Mouse (Mus musculus) lung, embryonic 16.5 days (tissue): ENCODE measurements around the gene Heatr5a. TPM values are rescaled to one million over a fixed set of nuclear protein-coding genes. Genes with fewer than 3 reads are reported as not detected.

Experiments
- ATAC-seq: fragments of 200-750 bp; cut with Nextera tagmentation; 2 replicates; pipeline ENCODE4 v1.8.0; 2017; ENCODE audit warnings: low read depth, mild to moderate bottlenecking, moderate library complexity
- H3K27ac ChIP-seq: fragments of 300-500 bp; sonication (generic); 2 replicates; pipeline ENCODE4 v1.5.1; 2014; ENCODE audit warnings: mild to moderate bottlenecking, control low read depth, low read length
- H3K27me3 ChIP-seq: fragments of 300-500 bp; sonication (generic); 2 replicates; pipeline ENCODE4 v1.6.1; 2014; ENCODE audit warnings: low read depth, low read length, mixed read lengths; ENCODE audit not compliant: control insufficient read depth, insufficient read depth
- H3K36me3 ChIP-seq: fragments of 300-500 bp; sonication (generic); 2 replicates; pipeline ENCODE4 v1.6.1; 2014; ENCODE audit warnings: low read length; ENCODE audit not compliant: control insufficient read depth, insufficient read depth
- H3K4me1 ChIP-seq: fragments of 300-500 bp; sonication (generic); replicated peaks from 2 replicates; pipeline ENCODE4 v1.6.1; 2014; ENCODE audit warnings: low read length, mixed read lengths; ENCODE audit not compliant: control insufficient read depth, insufficient read depth
- H3K4me2 ChIP-seq: fragments of 300-500 bp; sonication (generic); 2 replicates; pipeline ENCODE4 v1.6.1; 2014; ENCODE audit warnings: low read depth, low read length, control low read depth
- H3K4me3 ChIP-seq: fragments of 300-500 bp; sonication (generic); 2 replicates; pipeline ENCODE4 v1.5.1; 2014; ENCODE audit warnings: mild to moderate bottlenecking, low read length, control low read depth
- H3K9ac ChIP-seq: fragments of 300-500 bp; sonication (generic); 2 replicates; pipeline ENCODE4 v1.6.1; 2014; ENCODE audit warnings: low read length, control low read depth
- H3K9me3 ChIP-seq: fragments of 300-500 bp; sonication (generic); 2 replicates; pipeline ENCODE4 v1.6.1; 2016; ENCODE audit warnings: low read length; ENCODE audit not compliant: control insufficient read depth
- WGBS: fragments of 180-500 bp; shearing (Covaris S2); extraction: QIAGEN DNeasy Blood & Tissue Kit; methylation state at CpG from one replicate; pipeline ENCODE4 v1.1.7; 2014; 5-methylcytosine and 5-hydroxymethylcytosine counted together
- polyA plus RNA-seq: library from polyadenylated mRNA; unstranded; fragments of >200 nt; fragmentation: Nextera tagmentation; extraction: Ambion mirVana; gene quantifications from 2 replicates; pipeline ENCODE4 v1.2.1, GENCODE M21; 2015

The Heatr5a gene
- polyA plus RNA-seq, 1 experiment from 2014 or later: 14.9 TPM

DNA sequence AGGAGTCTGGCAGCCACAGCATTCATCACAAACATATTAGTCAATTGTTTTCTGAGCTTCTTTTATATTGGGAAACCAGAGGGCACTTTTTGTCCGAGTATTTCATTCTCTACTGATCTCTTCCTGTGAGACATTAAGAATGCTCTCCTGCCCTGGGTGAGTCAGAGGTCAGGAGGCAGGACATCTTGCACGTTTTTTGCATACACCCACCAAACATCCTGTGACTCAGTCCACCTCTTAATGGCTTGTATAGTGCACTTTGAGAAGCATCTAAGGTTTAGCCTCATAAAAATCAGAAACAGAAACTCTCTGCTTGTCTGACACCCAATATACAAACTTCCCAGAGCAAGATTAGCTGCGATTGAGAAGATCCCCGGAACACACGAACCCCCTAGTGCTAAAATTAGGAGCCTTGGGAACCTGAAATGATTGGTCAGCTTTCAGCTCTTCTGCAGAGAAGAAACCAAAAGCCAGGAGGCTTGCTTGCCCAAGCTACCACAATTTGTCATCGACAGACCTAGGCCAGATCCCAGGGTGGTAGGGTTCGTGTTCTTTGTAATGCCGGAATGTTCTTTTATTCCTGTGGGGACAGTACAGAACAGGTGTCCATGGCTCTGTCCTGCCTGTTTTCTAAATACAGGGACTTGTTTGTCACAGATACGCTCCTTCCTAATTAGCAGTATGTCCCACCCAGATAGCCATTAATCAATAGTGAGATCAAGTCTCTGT, 105.9 kb downstream of the Heatr5a start:
- H3K4me3 ChIP-seq: no peak overlapping the region
- H3K9me3 ChIP-seq: no peaks in the 10 kb centered on the region
- no peak for ATAC-seq
- no peak overlapping the region for H3K27ac ChIP-seq
- peaks cover 9% of the 10 kb centered on the region for H3K4me1 ChIP-seq
- no peak overlapping the region for H3K9ac ChIP-seq
- no peaks in the 10 kb centered on the region for H3K27me3 ChIP-seq
- 48% methylated on average over 9 of the region's 9 CpGs for WGBS
- no peak overlapping the region for H3K4me2 ChIP-seq
- no peaks in the 10 kb centered on the region for H3K36me3 ChIP-seq

DNA sequence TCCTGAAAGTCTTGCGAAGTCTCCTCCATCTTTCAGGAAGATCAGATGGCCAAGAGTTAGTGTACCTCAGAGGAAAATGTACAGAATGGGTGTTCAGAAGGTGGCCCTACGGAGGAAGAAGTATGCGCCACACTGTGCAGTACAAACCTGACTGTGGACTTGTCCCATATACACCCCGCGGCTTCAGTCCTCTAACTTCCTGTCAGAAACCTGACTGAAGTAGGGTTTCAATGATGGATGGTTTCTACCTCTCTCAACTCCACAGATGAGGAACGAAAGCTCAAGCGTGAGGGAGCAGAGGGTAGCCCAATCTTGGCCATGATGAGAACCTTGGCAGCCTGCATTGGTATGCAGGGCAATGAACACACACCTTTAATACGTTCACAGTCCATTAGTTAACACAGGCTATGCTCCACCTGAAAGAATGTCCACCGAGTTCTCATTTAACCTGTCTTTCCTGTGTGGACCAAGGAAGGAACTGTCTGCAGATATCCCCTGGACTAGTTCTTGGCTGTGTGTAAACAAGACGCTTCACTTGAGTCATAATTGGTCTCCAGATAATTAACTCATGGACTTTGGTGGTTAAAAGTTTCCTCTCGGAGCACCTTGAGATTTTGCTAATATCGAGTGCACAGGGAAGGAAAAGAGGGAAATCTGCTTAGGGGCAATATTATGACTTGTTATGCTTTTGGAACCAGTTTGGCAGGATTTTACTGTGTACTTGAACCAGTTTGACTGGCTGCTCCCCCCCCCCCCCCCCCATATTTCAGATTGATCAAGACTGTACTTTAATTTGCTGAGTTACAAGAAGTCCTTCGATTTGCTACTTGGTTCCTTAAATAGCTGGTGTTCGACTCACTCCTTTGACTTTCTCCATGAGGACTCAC, 107.8 kb downstream of the Heatr5a start:
- Histone ChIP-seq H3K36me3 (no peaks in the 10 kb centered on the region), H3K4me3 (no peak overlapping the region), H3K4me2 (no peak overlapping the region), H3K9me3 (no peaks in the 10 kb centered on the region), H3K27ac (no peak overlapping the region), H3K4me1 (peaks cover 9% of the 10 kb centered on the region), H3K27me3 (no peaks in the 10 kb centered on the region), H3K9ac (no peak overlapping the region)
- no peak for ATAC-seq
- WGBS: 70% methylated on average over 14 of the region's 14 CpGs

DNA sequence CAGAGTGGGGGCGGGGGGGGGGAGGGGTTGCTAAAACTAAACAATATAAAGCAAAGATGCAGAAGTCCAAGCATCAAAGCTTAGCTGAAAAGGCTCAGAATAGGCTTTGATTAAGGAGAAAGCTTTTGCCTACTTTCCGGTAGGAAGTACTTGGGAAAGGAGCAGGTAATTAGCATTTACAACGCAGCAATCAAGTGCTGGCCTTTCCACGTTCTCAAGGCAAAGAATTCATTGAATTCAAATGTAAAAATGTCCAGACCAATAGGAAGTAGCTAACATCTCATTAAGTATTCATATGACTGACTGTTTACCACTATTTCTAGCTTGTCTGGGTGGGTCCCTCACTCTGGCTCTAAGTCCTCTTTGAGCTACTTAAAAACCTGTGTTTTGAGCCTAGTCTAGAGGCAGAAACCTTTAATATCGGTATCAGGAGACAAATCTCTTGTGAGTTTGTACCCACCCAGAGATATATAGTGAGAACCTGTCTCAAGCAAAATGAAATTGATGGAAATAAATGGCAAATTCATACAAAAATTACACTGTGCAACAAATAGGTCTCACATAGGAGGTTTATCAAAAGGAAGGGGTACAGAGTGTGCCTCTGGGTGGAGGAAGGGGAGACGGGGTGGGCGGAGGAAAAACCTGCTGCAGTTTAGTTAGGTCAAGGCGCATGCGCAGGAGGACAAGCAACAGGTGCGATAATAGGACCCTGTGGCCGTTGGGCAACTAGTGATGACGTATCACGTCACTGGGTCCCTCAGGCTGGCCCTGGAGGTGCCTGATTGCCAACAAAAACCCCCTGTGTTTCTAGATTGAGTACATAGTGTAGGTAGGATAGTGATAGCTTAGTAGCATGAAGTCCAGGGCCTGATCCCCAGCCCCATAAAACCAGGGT, 112.7 kb downstream of the Heatr5a start:
- no peak overlapping the region for H3K4me2 ChIP-seq
- H3K9ac ChIP-seq: no peak overlapping the region
- H3K27ac ChIP-seq: no peak overlapping the region
- no peaks in the 10 kb centered on the region for H3K27me3 ChIP-seq
- no peak for ATAC-seq
- no peaks in the 10 kb centered on the region for H3K4me1 ChIP-seq
- no peaks in the 10 kb centered on the region for H3K9me3 ChIP-seq
- no peak overlapping the region for H3K4me3 ChIP-seq
- 75% methylated on average over 13 of the region's 13 CpGs for WGBS
- no peaks in the 10 kb centered on the region for H3K36me3 ChIP-seq

DNA sequence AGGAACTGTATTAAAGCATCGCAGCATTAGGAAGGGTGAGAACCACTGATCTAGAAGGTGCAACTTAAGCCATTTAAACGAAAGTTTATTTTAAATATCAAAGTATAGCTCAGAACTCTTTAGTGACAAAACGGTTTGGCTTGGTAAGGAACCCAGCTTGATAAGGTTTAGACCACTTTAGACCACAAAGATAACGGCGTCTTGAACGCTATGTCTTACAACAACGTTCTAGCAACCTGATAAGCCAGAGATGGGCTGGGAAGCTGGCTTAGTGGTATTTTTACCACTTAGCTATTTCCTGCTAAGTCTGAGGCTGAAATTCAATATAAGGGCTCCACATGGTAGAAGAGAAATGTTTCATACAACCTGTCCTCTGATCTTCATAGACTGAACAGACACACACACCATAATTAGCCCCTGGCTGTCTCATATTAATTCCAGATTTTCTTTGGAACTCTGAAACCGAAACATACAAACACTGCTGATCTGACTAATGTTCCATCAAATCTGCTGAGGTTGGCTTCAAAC, 114.3 kb downstream of the Heatr5a start:
- no peaks in the 10 kb centered on the region for H3K4me1 ChIP-seq
- H3K27me3 ChIP-seq: no peaks in the 10 kb centered on the region
- no peak overlapping the region for H3K9ac ChIP-seq
- 75% methylated on average over 8 of the region's 8 CpGs for WGBS
- H3K27ac ChIP-seq: no peak overlapping the region
- no peak for ATAC-seq
- no peak overlapping the region for H3K4me2 ChIP-seq
- no peak overlapping the region for H3K4me3 ChIP-seq
- no peaks in the 10 kb centered on the region for H3K36me3 ChIP-seq
- no peaks in the 10 kb centered on the region for H3K9me3 ChIP-seq

DNA sequence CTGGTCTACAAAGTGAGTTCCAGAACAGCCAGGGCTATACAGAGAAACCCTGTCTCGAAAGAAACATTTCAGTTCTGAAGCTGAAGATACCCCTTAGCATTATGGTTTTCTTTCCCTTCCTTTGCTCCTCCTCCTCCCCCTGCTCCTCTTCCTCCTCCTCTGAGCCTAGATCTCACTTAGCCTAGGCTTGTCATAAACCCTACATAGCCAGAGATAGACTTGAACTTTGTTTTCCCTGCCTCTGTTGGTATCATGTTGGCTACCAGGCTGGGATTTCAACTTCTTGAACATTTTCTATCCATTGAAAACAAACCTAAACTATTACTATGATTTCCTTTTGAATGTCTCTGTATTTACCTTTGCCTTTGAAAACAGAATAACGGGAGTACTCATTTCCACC, 115.2 kb downstream of the Heatr5a start:
- no peaks in the 10 kb centered on the region for H3K4me1 ChIP-seq
- no peak overlapping the region for H3K4me3 ChIP-seq
- no peak overlapping the region for H3K27ac ChIP-seq
- no peak overlapping the region for H3K4me2 ChIP-seq
- no peak overlapping the region for H3K9ac ChIP-seq
- H3K9me3 ChIP-seq: no peaks in the 10 kb centered on the region
- WGBS: 91% methylated on average over 2 of the region's 2 CpGs
- no peaks in the 10 kb centered on the region for H3K27me3 ChIP-seq
- ATAC-seq: no peak
- no peaks in the 10 kb centered on the region for H3K36me3 ChIP-seq

DNA sequence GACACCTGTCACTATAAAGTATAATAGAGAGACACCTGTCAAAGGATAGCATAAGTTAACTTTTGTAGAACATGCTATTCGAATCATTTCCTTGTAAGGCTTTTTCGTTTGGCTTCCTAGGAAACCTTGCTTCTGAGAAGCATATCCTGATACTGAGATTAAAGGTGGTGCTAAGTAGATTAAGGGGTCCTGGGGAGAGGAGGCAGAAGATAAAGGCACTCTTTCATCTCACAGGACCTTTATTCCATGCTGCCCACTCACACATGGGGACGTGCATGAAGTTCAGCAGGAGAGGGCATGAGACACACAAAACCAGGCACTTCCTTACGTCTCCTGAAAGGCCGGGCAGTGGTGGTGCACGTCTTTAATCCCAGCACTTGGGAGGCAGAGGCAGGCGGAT, 115.7 kb downstream of the Heatr5a start:
- no peaks in the 10 kb centered on the region for H3K4me1 ChIP-seq
- no peaks in the 10 kb centered on the region for H3K27me3 ChIP-seq
- no peaks in the 10 kb centered on the region for H3K9me3 ChIP-seq
- no peak for ATAC-seq
- H3K36me3 ChIP-seq: no peaks in the 10 kb centered on the region
- H3K27ac ChIP-seq: no peak overlapping the region
- H3K9ac ChIP-seq: no peak overlapping the region
- no peak overlapping the region for H3K4me3 ChIP-seq
- 68% methylated on average over 7 of the region's 7 CpGs for WGBS
- no peak overlapping the region for H3K4me2 ChIP-seq

DNA sequence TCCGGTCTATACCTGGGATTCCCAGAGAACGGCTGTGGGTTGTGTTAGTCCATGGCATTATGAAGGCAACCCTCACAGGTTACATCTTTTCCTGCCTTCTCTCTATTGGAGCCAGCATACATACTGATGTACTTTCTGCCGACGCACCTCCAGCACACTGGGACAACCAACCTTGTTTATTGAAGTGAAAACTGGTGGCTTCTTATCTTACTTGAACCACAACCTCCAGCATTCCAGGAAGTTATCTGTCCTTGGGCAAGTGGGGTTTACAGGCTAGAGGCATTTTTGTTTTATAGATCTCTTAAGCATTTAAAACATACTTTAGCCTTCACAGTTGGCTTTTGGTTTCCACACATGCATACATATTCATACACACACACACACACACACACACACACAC, 119.5 kb downstream of the Heatr5a start:
- Histone ChIP-seq H3K4me2 (no peak overlapping the region), H3K27ac (no peak overlapping the region), H3K9ac (no peak overlapping the region), H3K9me3 (no peaks in the 10 kb centered on the region), H3K4me3 (no peak overlapping the region), H3K4me1 (no peaks in the 10 kb centered on the region), H3K27me3 (no peaks in the 10 kb centered on the region), H3K36me3 (no peaks in the 10 kb centered on the region)
- no peak for ATAC-seq
- WGBS: 82% methylated on average over 4 of the region's 4 CpGs

DNA sequence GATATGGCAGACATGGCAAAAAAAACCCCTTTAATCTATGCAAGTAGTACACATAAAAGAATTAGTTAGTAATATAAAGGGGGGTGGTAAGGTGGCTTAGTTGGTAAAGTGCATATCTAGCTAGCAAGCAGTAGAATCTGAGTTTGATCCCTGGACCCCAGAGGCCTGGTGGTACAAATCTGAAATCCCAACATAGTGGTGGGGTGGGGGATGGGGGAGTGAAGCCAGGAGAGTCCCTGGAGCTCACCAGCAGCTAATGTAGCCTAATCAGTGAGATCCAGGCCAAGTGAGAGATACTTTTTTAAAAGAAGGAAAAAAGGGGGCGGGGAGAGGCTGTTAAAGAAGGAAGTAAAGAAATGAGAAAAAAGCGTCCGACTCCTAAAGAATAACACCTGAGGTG, 120.0 kb downstream of the Heatr5a start:
- no peak for ATAC-seq
- Histone ChIP-seq H3K4me3 (no peak overlapping the region), H3K4me2 (no peak overlapping the region), H3K9ac (no peak overlapping the region), H3K36me3 (no peaks in the 10 kb centered on the region), H3K9me3 (no peaks in the 10 kb centered on the region), H3K27ac (no peak overlapping the region), H3K4me1 (no peaks in the 10 kb centered on the region), H3K27me3 (no peaks in the 10 kb centered on the region)
- WGBS: 87% methylated on average over 3 of the region's 3 CpGs

DNA sequence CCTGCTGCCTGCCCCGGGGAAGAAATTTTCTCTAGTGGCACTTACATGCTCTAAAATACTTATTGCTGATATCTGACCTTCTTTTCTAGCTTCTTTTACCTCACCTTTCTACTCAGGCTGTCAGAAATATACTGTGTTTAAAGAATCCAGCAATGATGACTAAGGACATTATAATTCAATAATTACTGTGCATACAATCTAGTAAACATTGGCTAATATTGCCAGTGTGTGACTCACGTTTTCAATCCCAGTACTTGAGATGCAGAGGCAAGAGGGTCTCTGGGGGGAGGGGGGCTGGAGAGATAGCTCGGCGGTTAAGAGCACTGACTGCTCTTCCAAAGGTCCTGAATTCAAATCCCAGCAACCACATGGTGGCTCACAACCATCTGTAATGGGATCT, 120.8 kb downstream of the Heatr5a start:
- H3K4me3 ChIP-seq: no peak overlapping the region
- no peak for ATAC-seq
- no peaks in the 10 kb centered on the region for H3K27me3 ChIP-seq
- H3K27ac ChIP-seq: no peak overlapping the region
- no peak overlapping the region for H3K9ac ChIP-seq
- H3K36me3 ChIP-seq: no peaks in the 10 kb centered on the region
- H3K9me3 ChIP-seq: no peaks in the 10 kb centered on the region
- H3K4me1 ChIP-seq: no peaks in the 10 kb centered on the region
- no peak overlapping the region for H3K4me2 ChIP-seq
- WGBS: 78% methylated on average over 4 of the region's 4 CpGs
